Mouse (Mus musculus): ENCODE data around the gene Dut.
A peak's percentile ranks its signal among the peaks of the same experiment; 100 is the strongest.
"Not testable (repeated sequence)": the region's sequence is repeated elsewhere in the genome, so short reads cannot be mapped to it uniquely, and the experiment has no call there.

Dut gene

GRCm38 (mm10) chr2:125254630-125255029 is 7.6 kb downstream of the Dut start:
- no peak for DNase-seq (ENCODE audit: low spot score in 2 of 2)

DNA sequence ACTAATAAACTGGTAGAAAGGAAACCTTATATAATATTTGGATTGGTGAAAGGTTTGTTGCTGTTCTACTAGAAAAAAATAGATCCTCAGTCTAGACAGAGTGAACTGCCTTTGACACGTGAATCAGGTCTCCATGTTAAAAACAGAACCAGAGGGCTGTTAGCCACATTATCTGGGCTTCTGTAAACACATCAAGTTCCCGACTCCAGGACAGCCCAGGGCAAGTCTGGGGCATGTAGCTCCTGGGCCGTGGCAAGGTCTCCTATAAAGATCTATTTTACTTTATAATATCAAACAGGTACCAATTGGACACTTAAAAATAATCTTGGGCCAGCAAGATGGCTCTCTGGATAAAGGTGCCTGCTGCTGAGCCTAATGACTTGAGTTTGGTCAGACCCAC is 8.9 kb downstream of the Dut start:
- DNase-seq (ENCODE audit: low spot score in 2 of 2), result no peak

DNA sequence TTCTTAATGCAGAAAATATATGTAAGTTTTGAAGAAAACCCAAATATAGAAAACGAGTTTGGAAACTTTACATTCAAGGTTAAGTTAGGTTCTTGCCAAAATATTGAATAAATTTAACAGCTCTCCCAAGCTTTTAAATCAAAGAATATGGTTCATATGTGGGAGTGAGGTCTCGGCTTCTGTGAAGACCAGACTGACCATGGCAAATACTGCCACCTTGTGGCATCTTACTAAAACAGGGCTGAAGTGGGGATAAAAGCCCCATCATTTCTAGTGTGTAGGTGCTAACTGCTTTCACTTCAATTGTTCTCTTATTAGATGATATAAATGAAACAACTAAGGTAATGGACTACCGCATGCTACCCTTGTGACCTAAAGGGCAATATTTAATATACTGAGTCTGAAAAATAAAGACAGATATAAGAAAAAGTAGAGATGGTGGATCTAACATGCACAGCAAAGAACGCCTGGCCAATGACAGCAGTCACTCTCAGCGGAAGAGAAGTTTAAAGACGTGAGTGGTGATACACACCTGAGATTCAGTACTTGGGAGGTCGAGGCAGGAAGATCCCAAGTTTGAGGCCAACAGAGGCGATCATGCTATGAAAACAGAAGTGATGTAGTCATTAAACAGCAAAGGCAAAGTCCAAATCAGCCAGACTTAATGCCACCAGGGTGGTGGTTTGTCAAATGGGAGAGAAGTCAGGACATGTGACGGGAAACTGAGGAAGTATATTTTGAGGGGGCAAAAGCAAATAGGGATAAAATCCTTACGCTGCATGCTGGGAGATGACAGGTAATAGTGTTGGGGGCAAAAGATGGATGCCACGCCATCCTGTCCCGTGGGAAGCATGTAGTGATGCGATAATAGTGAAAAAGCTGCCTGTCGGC is 12.5 kb downstream of the Dut start:
- no peak for DNase-seq (ENCODE audit: low spot score in 2 of 2)

DNA sequence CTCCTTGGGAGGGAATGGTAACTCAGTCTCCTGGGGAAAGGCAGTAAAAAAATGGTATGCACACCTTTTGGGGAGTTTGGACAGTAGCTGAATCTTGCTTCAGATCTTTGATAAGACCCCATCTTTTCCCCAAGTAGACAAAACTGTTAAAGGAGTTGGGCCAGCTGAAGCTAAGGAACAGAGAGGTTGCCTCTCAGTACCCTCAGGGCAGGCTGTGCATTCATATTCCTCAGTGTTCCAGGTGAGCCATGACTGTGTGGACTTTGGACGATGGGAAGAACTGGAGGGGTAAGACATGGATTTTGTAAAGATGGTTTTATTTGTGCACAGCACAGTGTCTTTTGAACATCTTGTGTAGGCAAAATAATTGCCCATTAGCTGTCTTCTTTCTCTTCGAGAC is 13.3 kb downstream of the Dut start:
- no peak for DNase-seq (ENCODE audit: low spot score in 2 of 2)

DNA sequence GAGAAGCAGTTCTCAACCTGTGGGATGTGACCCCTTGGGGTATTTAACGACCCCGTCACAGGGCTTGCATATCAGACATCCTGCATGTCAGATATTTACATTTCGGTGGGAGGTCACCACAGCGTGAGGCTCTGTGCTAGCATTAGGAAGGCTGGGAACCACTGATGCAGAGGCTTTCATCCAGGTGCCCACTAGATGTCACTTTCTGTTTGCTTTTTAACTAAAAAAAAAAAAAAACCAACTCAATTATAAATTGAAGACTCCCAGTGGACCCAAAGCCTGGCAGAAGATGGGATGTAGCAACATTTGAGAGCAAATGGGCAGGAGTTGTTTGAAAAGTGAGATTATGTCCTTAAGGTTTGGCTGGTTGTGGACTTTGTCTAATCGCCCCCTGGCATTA is 16.1 kb downstream of the Dut start:
- no peak for DNase-seq (ENCODE audit: low spot score in 2 of 2)

GRCm38 (mm10) chr2:125263753-125264152 is 16.8 kb downstream of the Dut start:
- no peak for DNase-seq (ENCODE audit: low spot score in 2 of 2)

- DNase-seq (ENCODE audit: low spot score in 2 of 2), result no peak
Measured at GRCm38 (mm10) chr2:125268876-125269275, 21.9 kb downstream of the Dut start.

DNA sequence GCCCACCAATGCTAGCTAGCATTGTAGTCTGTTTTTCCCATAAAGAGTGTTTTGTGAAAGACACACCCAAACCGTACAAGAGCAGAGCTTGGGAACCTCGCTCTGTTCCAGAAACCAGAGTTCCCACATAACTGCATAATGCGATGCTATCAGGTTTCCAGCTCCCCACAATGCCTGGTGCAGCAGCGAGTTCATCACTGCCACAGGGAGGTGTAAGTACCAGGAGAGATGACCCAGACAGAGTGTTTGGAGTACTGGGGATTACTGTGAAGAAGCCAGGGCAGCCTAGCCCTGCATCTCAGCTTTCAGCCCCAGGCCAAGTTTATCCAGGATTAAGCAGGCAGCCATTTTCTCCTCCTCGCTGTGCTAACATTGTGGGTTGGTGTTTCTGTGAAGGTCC is 28.6 kb downstream of the Dut start:
- no peak for DNase-seq (ENCODE audit: low spot score in 2 of 2)

- DNase-seq (ENCODE audit: low spot score in 2 of 2), result no peak
Measured at GRCm38 (mm10) chr2:125276692-125277091, 29.7 kb downstream of the Dut start.

DNA sequence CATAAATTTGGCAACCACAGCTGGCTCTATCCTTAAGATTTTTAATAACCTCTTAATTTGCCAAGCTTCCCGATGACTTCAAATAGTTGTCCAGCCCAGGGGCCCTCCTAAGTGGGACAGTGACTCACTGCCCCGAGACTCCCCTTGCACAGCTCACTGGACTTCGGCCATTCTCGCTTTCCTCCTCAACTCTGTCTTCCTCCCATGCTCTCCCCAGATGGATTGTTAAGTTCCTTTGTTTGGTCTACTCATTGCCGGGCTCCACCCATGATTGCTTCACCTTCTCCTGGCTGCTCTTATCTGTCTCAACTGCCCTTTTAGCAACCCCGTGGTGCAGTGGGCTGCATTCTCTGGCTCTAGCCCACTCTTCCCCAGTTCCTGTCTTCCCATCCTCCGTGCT is 31.5 kb downstream of the Dut start:
- DNase-seq (ENCODE audit: low spot score in 2 of 2), result no peak

DNA sequence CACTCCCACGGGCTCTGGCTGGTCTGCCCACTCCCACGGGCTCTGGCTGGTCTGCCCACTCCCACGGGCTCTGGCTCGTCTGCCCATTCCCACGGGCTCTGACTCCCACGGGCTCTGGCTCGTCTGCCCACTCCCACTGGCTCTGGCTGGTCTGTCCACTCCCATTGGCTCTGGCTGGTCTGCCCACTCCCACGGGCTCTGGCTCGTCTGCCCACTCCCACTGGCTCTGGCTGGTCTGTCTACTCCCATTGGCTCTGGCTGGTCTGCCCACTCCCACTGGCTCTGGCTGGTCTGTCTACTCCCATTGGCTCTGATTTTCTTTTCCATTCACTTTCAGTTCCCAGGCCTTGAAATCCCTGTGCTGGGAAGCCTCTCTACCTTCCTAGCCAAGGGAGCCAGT is 33.0 kb downstream of the Dut start:
- DNase-seq (ENCODE audit: low spot score in 2 of 2), result not testable (repeated sequence)

GRCm38 (mm10) chr2:125282334-125283206 is 35.6 kb downstream of the Dut start:
- DNase-seq (ENCODE audit: low spot score in 2 of 2), result no peak

DNA sequence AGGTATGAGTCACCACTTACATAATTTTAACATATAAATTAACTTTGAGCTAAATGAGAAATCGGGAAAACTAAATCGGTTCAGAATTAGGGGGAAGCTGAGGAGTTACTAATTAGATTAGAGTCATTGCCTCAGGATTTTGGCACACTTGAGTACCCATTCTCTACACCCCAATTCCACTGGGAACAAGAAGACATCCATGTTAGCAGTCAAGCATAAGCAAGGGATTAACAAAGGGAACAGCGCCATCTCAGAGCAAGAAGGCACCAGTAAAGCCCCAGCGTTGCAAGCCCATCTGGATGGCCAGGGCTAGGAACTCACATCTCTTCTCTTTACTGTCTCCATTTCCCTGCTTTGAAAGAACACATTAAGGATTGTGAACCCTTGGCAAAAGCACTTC is 38.8 kb downstream of the Dut start:
- no peak for DNase-seq (ENCODE audit: low spot score in 2 of 2)

- no peak for DNase-seq (ENCODE audit: low spot score in 2 of 2)
Measured at GRCm38 (mm10) chr2:125290197-125290965, 43.4 kb downstream of the Dut start.

GRCm38 (mm10) chr2:125291101-125291500 is 44.1 kb downstream of the Dut start:
- no peak for DNase-seq (ENCODE audit: low spot score in 2 of 2)

GRCm38 (mm10) chr2:125292616-125293015 is 45.6 kb downstream of the Dut start:
- no peak for DNase-seq (ENCODE audit: low spot score in 2 of 2)

GRCm38 (mm10) chr2:125293969-125294491 is 47.0 kb downstream of the Dut start:
- DNase-seq (ENCODE audit: low spot score in 2 of 2), result no peak

DNA sequence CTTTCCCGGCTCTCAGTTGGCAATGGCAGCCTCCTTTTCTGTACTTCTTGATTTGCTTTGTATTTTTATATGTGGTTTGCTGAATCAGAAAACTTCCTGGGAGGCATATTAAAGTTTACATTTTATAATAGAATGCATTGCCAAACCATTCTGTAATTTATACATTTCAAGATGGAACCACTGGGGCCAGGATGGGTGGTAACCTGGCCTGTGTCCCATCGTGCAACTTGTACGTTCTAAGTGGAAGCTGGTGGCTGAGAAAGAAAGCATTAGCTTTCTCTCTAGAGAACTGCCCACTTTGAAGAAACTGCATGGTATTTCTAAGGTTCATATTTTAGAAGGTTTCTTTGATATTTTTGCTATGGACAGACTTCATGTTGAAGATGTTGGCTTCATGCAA is 48.5 kb downstream of the Dut start:
- no peak for DNase-seq (ENCODE audit: low spot score in 2 of 2)

DNA sequence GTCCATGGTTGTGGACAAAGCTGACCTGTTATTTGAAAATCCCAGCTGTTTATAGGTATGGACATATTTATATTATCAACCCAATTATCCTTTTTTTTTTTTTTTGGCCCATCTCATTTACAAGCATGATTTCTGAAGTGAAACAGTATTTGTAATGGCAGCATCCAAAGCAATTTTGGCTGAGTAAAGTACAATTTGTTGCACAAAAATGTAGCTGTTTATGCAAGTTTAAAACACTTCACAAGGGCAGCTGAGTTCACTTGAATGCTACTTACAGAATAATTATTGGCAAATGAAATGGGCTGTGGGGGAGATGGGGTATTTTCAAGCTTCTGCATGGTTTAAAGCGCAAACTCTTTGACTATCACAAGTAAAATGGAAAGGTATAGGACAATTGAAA is 51.9 kb downstream of the Dut start:
- DNase-seq (ENCODE audit: low spot score in 2 of 2), result no peak

GRCm38 (mm10) chr2:125301877-125302624 is 55.1 kb downstream of the Dut start:
- no peak for DNase-seq (ENCODE audit: low spot score in 2 of 2)

DNA sequence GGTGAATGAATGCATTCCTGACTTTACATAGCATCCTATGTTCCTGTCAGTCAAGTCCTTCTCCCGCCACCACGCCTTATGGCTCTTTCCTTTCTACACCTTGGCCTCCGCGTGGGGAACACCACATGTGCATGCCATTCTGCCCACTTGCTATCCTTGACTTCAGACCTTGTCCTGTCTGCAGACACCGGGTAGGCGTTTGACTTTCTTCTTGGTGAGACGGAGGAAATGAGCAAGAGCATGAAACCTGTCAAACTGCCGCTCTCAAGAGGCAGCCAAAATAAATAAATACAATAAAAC is 55.6 kb downstream of the Dut start:
- peak in 1 of 2 experiments; percentile 9 for DNase-seq (ENCODE audit: low spot score in 2 of 2)
